Comparison of ENCODE assay signal across 14 mouse cellular contexts in genomic region chr14:29867311-29867710, GRCm38 (mm10).
DNase-seq lines count a peak whose midpoint lies in the region; ATAC-seq and TF ChIP-seq lines count a peak whose summit lies in the region.
"Had no signal": no experiment of that assay in that cellular context is flagged by ENCODE, and none has a peak within 500 bp of the region (broad histone marks: within the 10 kb centered on the region; RNA-seq: fewer than 3 reads in every experiment).

No protein-coding gene starts in this region.

- no peak for TF ChIP-seq POLR2A in kidney, adult 2 months (IDR thresholded peaks at IDR 0.05; ENCODE audit: low read depth, low read length)

- WGBS in kidney, embryonic 14.5 days: 17% methylated on average over 6 of the region's 6 CpGs
- WGBS in kidney, adult 2 months: 47% methylated on average over 6 of the region's 6 CpGs
- 41% methylated on average over 6 of the region's 6 CpGs for WGBS in embryonic facial prominence, embryonic 11.5 days

- H3K9me3 ChIP-seq in kidney, embryonic 14.5 days (ENCODE audit: control insufficient read depth, low read length): no peaks in the 10 kb centered on the region
- no peaks in the 10 kb centered on the region for H3K9me3 ChIP-seq in embryonic facial prominence, embryonic 11.5 days (replicated peaks; ENCODE audit: control insufficient read depth, low read length)
- H3K9me3 ChIP-seq: forebrain, embryonic 13.5 days; liver, embryonic 13.5 days; midbrain, embryonic 10.5 days had no signal

- H3K27me3 ChIP-seq in kidney, embryonic 14.5 days (ENCODE audit: control insufficient read depth, insufficient read depth, low read length): no peaks in the 10 kb centered on the region
- H3K27me3 ChIP-seq in kidney, adult 2 months (replicated peaks; ENCODE audit: control insufficient read depth, insufficient read depth, low read length): no peaks in the 10 kb centered on the region
- no peaks in the 10 kb centered on the region for H3K27me3 ChIP-seq in embryonic facial prominence, embryonic 11.5 days (ENCODE audit: control insufficient read depth, insufficient read depth, low read length)
- H3K27me3 ChIP-seq: forebrain, embryonic 13.5 days; liver, embryonic 13.5 days had no signal

- no peak for TF ChIP-seq CTCF in kidney, adult 2 months (conservative IDR thresholded peaks at IDR 0.05; ENCODE audit: insufficient read depth, insufficient read length, low read depth, low read length)

- ATAC-seq in kidney, embryonic 14.5 days (ENCODE audit: low FRiP score, low TSS enrichment): peak; percentile 98
- no peak for ATAC-seq in embryonic facial prominence, embryonic 11.5 days (replicated peaks; ENCODE audit: insufficient number of reproducible peaks, low FRiP score, low TSS enrichment, low read depth)
- ATAC-seq: forebrain, embryonic 13.5 days; inflammation-experienced regulatory T-cells, adult 6 months had no signal

- H3K4me2 ChIP-seq in kidney, embryonic 14.5 days (replicated peaks; ENCODE audit: low read depth, low read length): no peak overlapping the region
- no peak overlapping the region for H3K4me2 ChIP-seq in embryonic facial prominence, embryonic 11.5 days (ENCODE audit: low read depth, low read length)
- H3K4me2 ChIP-seq: forebrain, embryonic 13.5 days; liver, embryonic 13.5 days had no signal

- DNase-seq in kidney, adult 2 months: no peak
- DNase-seq in embryo, embryonic 11 days: peak; percentile 31
- DNase-seq in embryonic facial prominence, embryonic 11.5 days (ENCODE audit: low spot score): peak; percentile 56
- peak; percentile 4 for DNase-seq in lung, postnatal 14 days
- no peak for DNase-seq in urinary bladder, postnatal 25 days (ENCODE audit: low spot score)
- DNase-seq in liver: no peak
- DNase-seq: adrenal gland, postnatal 10 days; gastrocnemius, postnatal 36 days; liver, embryonic 13.5 days had no signal

- H3K27ac ChIP-seq in kidney, embryonic 14.5 days (ENCODE audit: low read depth, low read length): no peak overlapping the region; the same call in 1 of the 2 replicates
- H3K27ac ChIP-seq in kidney, adult 2 months (ENCODE audit: insufficient read depth, low read depth, low read length): no peak overlapping the region
- H3K27ac ChIP-seq in embryonic facial prominence, embryonic 11.5 days (replicated peaks; ENCODE audit: low read depth, low read length): no peak overlapping the region
- H3K27ac ChIP-seq: forebrain, embryonic 13.5 days; liver, embryonic 13.5 days; midbrain, embryonic 10.5 days had no signal

- H3K9ac ChIP-seq in kidney, embryonic 14.5 days (ENCODE audit: low read depth, low read length): no peak overlapping the region
- H3K9ac ChIP-seq in embryonic facial prominence, embryonic 11.5 days (replicated peaks; ENCODE audit: low read length): no peak overlapping the region
- H3K9ac ChIP-seq: forebrain, embryonic 13.5 days; liver, embryonic 13.5 days had no signal

- H3K36me3 ChIP-seq in kidney, embryonic 14.5 days (ENCODE audit: control insufficient read depth, insufficient read depth, low read length): no peaks in the 10 kb centered on the region
- H3K36me3 ChIP-seq in kidney, adult 2 months (ENCODE audit: control insufficient read depth, insufficient read depth, low read length): no peaks in the 10 kb centered on the region
- no peaks in the 10 kb centered on the region for H3K36me3 ChIP-seq in embryonic facial prominence, embryonic 11.5 days (replicated peaks; ENCODE audit: control insufficient read depth, insufficient read depth, low read depth, low read length)
- H3K36me3 ChIP-seq: liver, embryonic 13.5 days; midbrain, embryonic 10.5 days had no signal

- no peak overlapping the region for H3K4me3 ChIP-seq in kidney, embryonic 14.5 days (ENCODE audit: low read length)
- H3K4me3 ChIP-seq in kidney, adult 2 months (ENCODE audit: insufficient read depth, low read depth, low read length): no peak overlapping the region
- no peak overlapping the region for H3K4me3 ChIP-seq in embryonic facial prominence, embryonic 11.5 days (ENCODE audit: low read depth, low read length)
- H3K4me3 ChIP-seq: forebrain, embryonic 13.5 days; liver, embryonic 13.5 days; midbrain, embryonic 10.5 days; myocyte had no signal

- peaks cover 8% of the 10 kb centered on the region; the same call in 1 of the 2 replicates for H3K4me1 ChIP-seq in kidney, embryonic 14.5 days (ENCODE audit: control insufficient read depth, insufficient read depth, low read length)
- no peaks in the 10 kb centered on the region for H3K4me1 ChIP-seq in kidney, adult 2 months (ENCODE audit: control insufficient read depth, insufficient read depth, low read length)
- no peaks in the 10 kb centered on the region for H3K4me1 ChIP-seq in embryonic facial prominence, embryonic 11.5 days (ENCODE audit: control insufficient read depth, insufficient read depth, low read length)
- H3K4me1 ChIP-seq: forebrain, embryonic 13.5 days; midbrain, embryonic 10.5 days had no signal

Comparison
In these comparisons a context has a peak if more than half of its experiments do, and no peak if none do; other contexts are left out.
1. DNase-seq: peak in embryo, embryonic 11 days (single experiment), embryonic facial prominence, embryonic 11.5 days (single experiment) and lung, postnatal 14 days (single experiment); none in kidney, adult 2 months (single experiment), urinary bladder, postnatal 25 days (single experiment) and liver (single experiment).